Mouse (Mus musculus) liver, adult 2 months (tissue): ENCODE results near the gene Rexo1.

Experiments
- CTCF ChIP-seq: fragments of 200-500 bp; IDR thresholded peaks from 2 replicates; pipeline ENCODE4 v1.5.1; 2011; ENCODE audit warnings: low read depth, low read length, control low read depth
- POLR2A ChIP-seq: fragments of 200-500 bp; IDR thresholded peaks from 2 replicates; pipeline ENCODE4 v1.6.1; 2011; ENCODE audit warnings: low read length, control low read depth; ENCODE audit not compliant: insufficient read depth; ENCODE audit errors: extremely low read depth

DNA sequence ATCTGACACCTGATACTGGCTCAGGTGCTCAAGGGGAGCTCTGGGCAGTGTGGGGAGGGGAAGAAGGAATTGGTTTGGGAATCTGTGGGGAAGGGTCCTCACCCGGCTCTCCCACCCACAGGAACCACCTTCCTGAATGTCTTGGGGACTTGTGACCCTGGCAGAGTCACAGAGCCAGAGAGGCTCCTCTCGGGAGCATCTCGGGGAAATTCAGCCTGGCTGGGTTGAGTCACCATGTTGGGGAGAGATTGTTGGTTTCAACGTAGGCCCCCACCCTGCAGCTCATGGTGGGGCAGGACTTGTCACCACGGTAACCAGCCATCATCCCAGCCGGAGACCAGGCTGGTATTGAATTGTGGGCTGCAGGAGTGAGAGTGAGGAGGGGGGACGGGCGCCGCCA, 56.6 kb downstream of the Rexo1 start:
- TF ChIP-seq CTCF = no peak
- TF ChIP-seq POLR2A = no peak
